Mouse (Mus musculus) v-Abl transformed pro-B cells (cell line): ENCODE data around the gene Sec14l1.

Experiments
- in situ Hi-C, 2 experiments: fragments of 400-800 bp; cut with MboI; formaldehyde crosslinking; loops; one replicate each; pipeline ENCODE4 v1.15.1; 2025; ENCODE audit not compliant: unreplicated experiment in 2 of 2

Gene Sec14l1

GRCm38 (mm10) chr11:117104044-117104757, 10.8 kb upstream of the Sec14l1 start:
- in situ Hi-C loops, result no loop called here

- in situ Hi-C loops, result no loop called here
Observed at GRCm38 (mm10) chr11:117105315-117105714, 9.7 kb upstream of the Sec14l1 start.

- in situ Hi-C loops, result no loop called here
Observed at GRCm38 (mm10) chr11:117105850-117106249, 9.1 kb upstream of the Sec14l1 start.

GRCm38 (mm10) chr11:117106633-117107334, 8.2 kb upstream of the Sec14l1 start:
- in situ Hi-C loops, result no loop called here

GRCm38 (mm10) chr11:117107837-117108236, 7.1 kb upstream of the Sec14l1 start:
- in situ Hi-C loops, result no loop called here

- in situ Hi-C loops, result no loop called here
Observed at GRCm38 (mm10) chr11:117108595-117108994, 6.4 kb upstream of the Sec14l1 start.

- in situ Hi-C loops, result no loop called here
Observed at GRCm38 (mm10) chr11:117109179-117109954, 5.6 kb upstream of the Sec14l1 start.

GRCm38 (mm10) chr11:117111967-117112648, 2.9 kb upstream of the Sec14l1 start:
- in situ Hi-C loops, result no loop called here

- in situ Hi-C loops, result no loop called here
Observed at GRCm38 (mm10) chr11:117112649-117113051, 2.3 kb upstream of the Sec14l1 start.

- in situ Hi-C loops, result no loop called here
Observed at GRCm38 (mm10) chr11:117113377-117113776, 1.6 kb upstream of the Sec14l1 start.

GRCm38 (mm10) chr11:117114231-117114591, 757 bp upstream of the Sec14l1 start:
- in situ Hi-C loops, result no loop called here

GRCm38 (mm10) chr11:117115346-117116219, 615 bp downstream of the Sec14l1 start:
- in situ Hi-C loops, result loop anchor here (5.0 kb wide), 2 partner anchors 33 to 62 kb away; no protein-coding TSS in a partner anchor

GRCm38 (mm10) chr11:117116350-117117303, 1.7 kb downstream of the Sec14l1 start:
- in situ Hi-C loops, result loop anchor here (5.0 kb wide), 2 partner anchors 34 to 61 kb away; no protein-coding TSS in a partner anchor

GRCm38 (mm10) chr11:117117321-117117720, 2.4 kb downstream of the Sec14l1 start:
- in situ Hi-C loops, result loop anchor here (5.0 kb wide), 2 partner anchors 35 to 60 kb away; no protein-coding TSS in a partner anchor

- in situ Hi-C loops, result loop anchor here (5.0 kb wide), 2 partner anchors 35 to 60 kb away; no protein-coding TSS in a partner anchor
Observed at GRCm38 (mm10) chr11:117117791-117118190, 2.8 kb downstream of the Sec14l1 start.

- in situ Hi-C loops, result loop anchor here (5.0 kb wide), 2 partner anchors 36 to 59 kb away; no protein-coding TSS in a partner anchor
Observed at GRCm38 (mm10) chr11:117118248-117118647, 3.3 kb downstream of the Sec14l1 start.

GRCm38 (mm10) chr11:117118721-117119321, 3.9 kb downstream of the Sec14l1 start:
- in situ Hi-C loops, result loop anchor here (5.0 kb wide), 2 partner anchors 37 to 58 kb away; no protein-coding TSS in a partner anchor

GRCm38 (mm10) chr11:117119723-117120122, 4.8 kb downstream of the Sec14l1 start:
- in situ Hi-C loops, result loop anchor here (5.0 kb wide), 2 partner anchors 37 to 58 kb away; no protein-coding TSS in a partner anchor
